Mouse (Mus musculus) CH12.LX (cell line): ENCODE measurements at regions not wholly inside any gene's neighbourhood (a gene's known extent, or its start where the extent isn't known, plus 50 kb on each side); places are given as distances from the start of the nearest gene placed in this dataset.

ENCODE experiments used
- CTCF ChIP-seq, 2 experiments: IDR thresholded peaks in 1 of 2; conservative IDR thresholded peaks in 1 of 2; 2 replicates each; pipeline ENCODE4 v1.5.1; 2011 to 2012; ENCODE audit warnings: low read depth in 2 of 2, low read length in 2 of 2, improper control_type of control experiment in 1 of 2, inconsistent platforms in 1 of 2, mild to moderate bottlenecking in 1 of 2, moderate library complexity in 1 of 2
- EP300 ChIP-seq: IDR thresholded peaks from 2 replicates; pipeline ENCODE4 v1.6.1; 2011; ENCODE audit warnings: low read length, improper control_type of control experiment
- ETS1 ChIP-seq: conservative IDR thresholded peaks from 2 replicates; pipeline ENCODE4 v1.6.1; 2012; ENCODE audit warnings: low read depth, mild to moderate bottlenecking, inconsistent platforms, low read length, improper control_type of control experiment, moderate library complexity
- JUN ChIP-seq: IDR thresholded peaks from 2 replicates; pipeline ENCODE4 v1.6.1; 2011; ENCODE audit warnings: low read depth, mild to moderate bottlenecking, low read length, improper control_type of control experiment, moderate library complexity; ENCODE audit not compliant: insufficient read depth
- RCOR1 ChIP-seq: conservative IDR thresholded peaks from 2 replicates; pipeline ENCODE4 v1.6.1; 2012; ENCODE audit warnings: low read depth, mild to moderate bottlenecking, inconsistent platforms, low read length, improper control_type of control experiment

GRCm38 (mm10) chr11:71439871-71440270, 209.3 kb upstream of the Nlrp1b start:
- TF ChIP-seq ETS1 = no peak
- no peak for TF ChIP-seq EP300
- TF ChIP-seq RCOR1 = no peak
- no peak for TF ChIP-seq CTCF (conservative IDR thresholded peaks at IDR 0.05 in 1 of 2, IDR thresholded peaks at IDR 0.05 in 1 of 2; ENCODE audit: low read depth in 2 of 2, low read length in 2 of 2)
- no peak for TF ChIP-seq JUN
